Mouse (Mus musculus) lung, postnatal 0 days (tissue): ENCODE results near the gene Nat8. TPM values are rescaled to one million over a fixed set of nuclear protein-coding genes. Genes with fewer than 3 reads are reported as not detected.
A peak's percentile ranks its signal among the peaks of the same experiment; 100 is the strongest.
"Not testable (repeated sequence)": the region's sequence is repeated elsewhere in the genome, so short reads cannot be mapped to it uniquely, and the experiment has no call there.

Source experiments
- ATAC-seq: fragments of 200-750 bp; cut with Nextera tagmentation; 2 replicates; pipeline ENCODE4 v1.8.0; 2017; ENCODE audit warnings: moderate library complexity
- DNase-seq: peaks from one replicate; pipeline ENCODE4 v3.0.0-alpha.2; 2016; ENCODE audit warnings: low spot score
- H3K27ac ChIP-seq: fragments of 300-500 bp; sonication (generic); 2 replicates; pipeline ENCODE4 v1.5.1; 2014; ENCODE audit warnings: antibody characterized with exemption, mild to moderate bottlenecking, low read length, mixed read lengths
- H3K27me3 ChIP-seq: fragments of 300-500 bp; sonication (generic); replicated peaks from 2 replicates; pipeline ENCODE4 v1.6.1; 2014; ENCODE audit warnings: low read length, mixed read lengths; ENCODE audit not compliant: insufficient read depth
- H3K36me3 ChIP-seq: fragments of 300-500 bp; sonication (generic); 2 replicates; pipeline ENCODE4 v1.6.1; 2014; ENCODE audit warnings: low read length, mixed read lengths; ENCODE audit not compliant: insufficient read depth
- H3K4me1 ChIP-seq: fragments of 300-500 bp; sonication (generic); 2 replicates; pipeline ENCODE4 v1.6.1; 2014; ENCODE audit warnings: antibody characterized with exemption, low read depth, low read length, mixed read lengths; ENCODE audit not compliant: insufficient read depth
- H3K4me2 ChIP-seq: fragments of 300-500 bp; sonication (generic); replicated peaks from 2 replicates; pipeline ENCODE4 v1.6.1; 2014; ENCODE audit warnings: low read depth, mild to moderate bottlenecking, low read length, moderate library complexity, mixed read lengths
- H3K4me3 ChIP-seq: fragments of 300-500 bp; sonication (generic); 2 replicates; pipeline ENCODE4 v1.5.1; 2014; ENCODE audit warnings: low read depth, low read length
- H3K9ac ChIP-seq: fragments of 300-500 bp; sonication (generic); replicated peaks from 2 replicates; pipeline ENCODE4 v1.6.1; 2014; ENCODE audit warnings: low read depth, mild to moderate bottlenecking
- H3K9me3 ChIP-seq: fragments of 300-500 bp; sonication (generic); 2 replicates; pipeline ENCODE4 v1.6.1; 2016; ENCODE audit warnings: low read length, mixed read lengths
- CTCF ChIP-seq: IDR thresholded peaks from 2 replicates; pipeline ENCODE4 v1.5.1; 2016; ENCODE audit warnings: antibody characterized with exemption, mild to moderate bottlenecking
- EP300 ChIP-seq: IDR thresholded peaks from 2 replicates; pipeline ENCODE4 v1.6.1; 2016; ENCODE audit warnings: antibody characterized with exemption, mild to moderate bottlenecking, control low read depth
- WGBS: fragments of 180-500 bp; shearing (Covaris S2); extraction: QIAGEN DNeasy Blood & Tissue Kit; methylation state at CpG from one replicate; pipeline ENCODE4 v1.1.7; 2014; 5-methylcytosine and 5-hydroxymethylcytosine counted together
- polyA plus RNA-seq: library from polyadenylated mRNA; unstranded; fragments of >200 nt; fragmentation: Nextera tagmentation; extraction: Ambion mirVana; gene quantifications from 2 replicates; pipeline ENCODE4 v1.2.1, GENCODE M21; 2015

Gene Nat8
- polyA plus RNA-seq, 1 experiment from 2014 or later: not detected

DNA sequence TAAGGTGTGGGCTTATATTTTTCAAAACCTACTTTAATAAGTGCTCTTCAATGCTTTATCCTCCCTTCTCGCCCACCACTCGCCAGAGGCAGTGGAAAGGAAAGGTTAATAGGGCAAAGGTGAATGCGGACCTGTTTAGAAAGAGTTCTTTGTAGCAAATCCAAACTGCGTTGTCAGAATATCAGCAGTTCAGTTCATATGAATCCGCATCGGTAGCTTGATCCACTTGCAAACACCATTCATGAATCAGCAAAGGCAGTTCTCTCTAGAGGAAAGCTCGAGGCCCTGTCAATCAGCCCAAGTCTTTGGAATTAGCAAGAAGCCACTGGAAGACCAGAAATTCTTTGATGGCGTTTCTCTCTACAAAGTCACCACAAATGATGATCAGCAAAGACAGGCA lies 6.8 kb upstream of the Nat8 start:
- H3K4me2 ChIP-seq: no peak overlapping the region
- 73% methylated on average over 8 of the region's 8 CpGs for WGBS
- no peak for TF ChIP-seq EP300
- no peak for TF ChIP-seq CTCF

DNA sequence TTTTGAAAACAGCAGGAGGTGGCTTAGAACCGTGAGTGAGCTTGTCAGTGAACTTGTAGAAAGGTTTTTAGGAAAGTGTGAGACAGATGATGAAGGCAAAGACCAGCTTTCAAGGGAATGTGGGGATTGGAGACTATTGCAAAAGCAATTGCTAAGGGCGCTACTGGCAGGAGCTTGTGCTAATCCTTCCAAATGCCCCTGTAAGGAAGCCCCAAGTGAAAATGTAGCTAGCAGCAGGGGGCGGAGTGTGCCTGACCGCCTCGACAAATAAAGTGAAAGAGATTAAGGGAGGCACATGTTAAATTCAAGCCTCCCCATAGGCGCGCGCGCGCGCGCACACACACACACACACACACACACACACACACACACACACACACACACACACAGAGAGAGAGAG lies 5.4 kb upstream of the Nat8 start:
- not testable (repeated sequence) for H3K27me3 ChIP-seq, H3K4me3 ChIP-seq, H3K9ac ChIP-seq, H3K36me3 ChIP-seq, H3K9me3 ChIP-seq, H3K4me1 ChIP-seq, H3K27ac ChIP-seq
- 11% methylated on average over 10 of the region's 12 CpGs for WGBS
- ATAC-seq: peak; percentile 80
- peak overlapping the region; percentile 37 for H3K4me2 ChIP-seq
- peak; percentile 48 for TF ChIP-seq CTCF
- DNase-seq: peak; percentile 78

More for the DNA sequence above, 6.8 kb upstream of the Nat8 start:
- Histone ChIP-seq H3K9ac (no peak overlapping the region), H3K4me3 (no peak overlapping the region), H3K27ac (no peak overlapping the region), H3K36me3 (no peaks in the 10 kb centered on the region), H3K4me1 (no peaks in the 10 kb centered on the region), H3K9me3 (no peaks in the 10 kb centered on the region), H3K27me3 (no peaks in the 10 kb centered on the region)
- ATAC-seq (no peak), DNase-seq (no peak)

DNA sequence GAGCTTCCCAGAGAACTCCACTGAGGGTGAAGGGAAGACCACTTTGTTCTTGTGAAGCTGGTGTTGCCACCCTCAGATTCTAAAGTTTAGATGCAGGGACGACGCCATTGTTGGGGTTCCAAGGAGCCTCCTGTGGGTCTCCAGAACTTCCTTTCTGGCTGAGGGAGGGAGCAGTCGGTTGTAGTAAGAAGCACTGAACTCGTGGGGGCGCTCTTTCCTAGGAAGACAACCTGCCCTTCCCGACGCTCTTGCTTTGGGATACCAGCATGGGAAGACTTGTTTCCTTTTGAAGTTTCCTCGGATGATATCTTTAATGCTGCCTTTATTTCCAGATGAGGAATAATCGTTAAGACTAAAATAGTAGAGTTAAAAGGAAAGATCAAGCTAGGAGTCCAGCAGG lies 4.9 kb upstream of the Nat8 start:
- H3K36me3 ChIP-seq, H3K9ac ChIP-seq, H3K9me3 ChIP-seq, H3K4me3 ChIP-seq, H3K27me3 ChIP-seq, H3K27ac ChIP-seq, H3K4me1 ChIP-seq: not testable (repeated sequence)
- ATAC-seq: peak; percentile 63
- peak overlapping the region; percentile 37 for H3K4me2 ChIP-seq
- TF ChIP-seq CTCF: peak; percentile 53
- peak; percentile 39 for DNase-seq
- WGBS: 12% methylated on average over 7 of the region's 9 CpGs

DNA sequence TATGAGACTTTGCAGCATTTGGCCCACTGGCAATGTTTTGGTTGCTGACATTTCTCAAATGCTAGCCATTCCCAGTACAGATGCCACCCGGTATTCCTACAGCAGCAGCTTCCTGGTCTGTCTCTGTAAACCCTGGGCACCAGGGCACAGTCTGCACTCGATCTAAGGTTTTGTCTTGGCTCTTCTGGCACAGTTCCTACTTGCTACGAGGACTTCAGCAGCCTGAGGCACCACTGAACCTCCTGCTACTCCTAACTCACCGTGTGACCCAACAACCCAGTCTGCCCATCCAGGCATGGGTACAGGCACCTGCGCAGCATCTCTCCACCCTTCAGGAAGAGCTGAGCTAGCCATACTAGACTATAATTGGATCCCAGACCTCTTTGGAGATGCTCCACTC lies 4.2 kb upstream of the Nat8 start:
- H3K27ac ChIP-seq: not testable (repeated sequence)
- 71% methylated on average over 5 of the region's 5 CpGs for WGBS

DNA sequence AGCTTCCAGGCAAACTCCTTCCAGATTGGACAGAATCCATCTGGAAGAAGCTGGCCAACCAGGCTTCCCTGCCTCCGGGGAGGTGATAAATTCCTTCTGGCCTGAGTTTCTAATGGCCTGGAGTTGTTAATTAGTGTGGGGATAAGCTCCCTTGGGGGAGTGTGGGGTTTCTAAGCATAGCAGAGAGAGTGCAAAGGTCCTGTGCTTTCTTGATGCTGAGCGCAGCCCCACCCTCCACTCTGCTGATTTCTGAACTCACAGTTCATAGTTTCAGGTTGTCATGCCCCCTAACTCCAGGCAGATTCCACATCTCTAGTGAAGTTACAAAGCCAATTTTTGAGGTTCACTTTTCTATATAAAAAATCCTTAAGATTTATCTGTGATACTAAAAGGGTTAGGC lies 3.2 kb upstream of the Nat8 start:
- not testable (repeated sequence) for H3K9me3 ChIP-seq, H3K4me1 ChIP-seq, H3K4me2 ChIP-seq, H3K9ac ChIP-seq, H3K36me3 ChIP-seq, H3K27ac ChIP-seq, H3K4me3 ChIP-seq, DNase-seq, H3K27me3 ChIP-seq, ATAC-seq
- 81% methylated on average over 1 of the region's 2 CpGs for WGBS

More for the DNA sequence above, 4.2 kb upstream of the Nat8 start:
- not testable (repeated sequence) for H3K4me2 ChIP-seq, H3K9ac ChIP-seq, H3K36me3 ChIP-seq, H3K4me3 ChIP-seq, H3K27me3 ChIP-seq, H3K9me3 ChIP-seq, ATAC-seq, DNase-seq, H3K4me1 ChIP-seq

DNA sequence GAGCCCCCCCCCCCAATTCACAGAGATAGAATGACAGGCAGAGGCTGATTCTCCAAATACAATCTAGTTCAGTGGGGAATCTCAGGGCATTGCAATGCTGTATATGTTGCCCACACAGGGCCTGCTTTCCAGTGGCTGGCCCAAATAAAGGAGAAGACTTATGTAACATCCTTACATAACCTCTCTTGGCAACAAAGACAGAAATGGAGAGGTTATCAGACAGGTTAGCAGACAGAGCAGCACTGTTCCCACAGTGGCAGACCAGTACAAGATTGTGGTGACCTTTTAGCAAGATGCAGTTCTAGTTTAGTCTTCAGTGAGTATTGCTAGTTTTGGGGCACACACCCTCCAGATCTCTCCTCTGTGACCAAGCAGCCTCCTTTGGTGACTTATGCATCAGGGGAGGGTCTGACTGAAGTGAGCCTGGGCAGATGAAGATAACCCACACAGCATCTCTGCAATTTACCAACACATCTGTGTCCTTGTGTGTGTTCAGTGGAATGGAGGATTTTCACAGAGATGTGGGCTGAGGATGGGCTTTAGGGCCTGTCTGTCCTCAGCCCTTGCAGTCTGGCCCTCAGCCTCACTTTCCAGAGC lies 2.7 kb upstream of the Nat8 start:
- not testable (repeated sequence) for H3K9me3 ChIP-seq, H3K4me3 ChIP-seq, H3K36me3 ChIP-seq, H3K27me3 ChIP-seq, H3K4me1 ChIP-seq, H3K9ac ChIP-seq, DNase-seq, H3K4me2 ChIP-seq, ATAC-seq, H3K27ac ChIP-seq

DNA sequence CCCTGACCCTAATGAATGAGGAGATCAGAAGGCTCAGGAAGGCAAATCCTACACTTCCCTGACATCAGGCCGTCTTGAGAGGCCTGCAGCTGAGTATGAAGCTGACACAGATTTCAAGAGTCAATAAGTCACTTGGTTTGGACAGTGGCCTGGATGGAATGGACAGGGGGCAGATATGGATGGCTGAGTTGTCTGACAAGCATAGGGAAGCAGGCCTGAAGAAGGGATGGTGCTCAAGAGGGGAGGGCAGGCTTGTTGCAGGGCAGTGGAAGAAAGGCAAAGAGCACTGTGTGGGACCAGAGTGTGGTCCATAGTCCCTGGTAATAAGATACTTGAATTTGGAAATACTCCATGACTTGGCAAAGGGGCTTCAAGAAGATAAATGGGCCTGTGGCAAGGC lies 2.4 kb downstream of the Nat8 start:
- WGBS: 38% methylated on average over 1 of the region's 1 CpGs
- DNase-seq (no peak), ATAC-seq (no peak)
- Histone ChIP-seq H3K9ac (no peak overlapping the region), H3K27me3 (no peaks in the 10 kb centered on the region), H3K36me3 (no peaks in the 10 kb centered on the region), H3K27ac (no peak overlapping the region), H3K9me3 (no peaks in the 10 kb centered on the region), H3K4me2 (no peak overlapping the region), H3K4me3 (no peak overlapping the region), H3K4me1 (no peaks in the 10 kb centered on the region)
- no peak for TF ChIP-seq EP300
- TF ChIP-seq CTCF: no peak
